Mouse (Mus musculus) erythroblast, embryonic 14.5 days (primary cell): ENCODE results near the gene Podxl2.

Source experiments
- GATA1 ChIP-seq: IDR thresholded peaks from 2 replicates; pipeline ENCODE4 v1.6.1; 2012; ENCODE audit warnings: low read length, inconsistent platforms, mixed read lengths
- TAL1 ChIP-seq: IDR thresholded peaks from 3 replicates; pipeline ENCODE4 v1.6.1; 2012; ENCODE audit warnings: low read length, inconsistent platforms, mixed read lengths

DNA sequence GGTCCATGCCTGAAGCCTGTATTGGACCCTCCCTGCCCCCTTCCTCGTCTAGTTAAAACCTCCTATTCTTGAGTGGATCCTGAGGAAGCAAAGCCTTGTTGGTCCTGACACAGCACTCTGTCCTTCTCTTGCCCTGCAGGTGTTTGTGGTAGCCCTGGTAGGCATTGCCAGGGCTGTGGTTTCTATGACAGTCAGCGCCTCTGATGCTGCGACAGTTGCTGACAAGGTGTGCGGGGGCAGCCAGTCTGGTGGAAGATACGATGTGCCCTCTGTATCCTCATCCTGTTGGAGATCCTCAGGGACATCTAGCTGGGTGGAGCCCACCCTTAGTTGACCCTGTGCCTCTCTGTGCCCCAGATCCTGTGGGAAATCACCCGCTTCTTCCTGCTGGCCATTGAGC, 34.3 kb upstream of the Podxl2 start:
- no peak for TF ChIP-seq GATA1
- TF ChIP-seq TAL1 = no peak
